Mouse (Mus musculus) thymus, adult 2 months (tissue): ENCODE measurements around the gene Taar8b.

ENCODE experiments used
- CTCF ChIP-seq: fragments of 200-500 bp; IDR thresholded peaks from 2 replicates; pipeline ENCODE4 v1.5.1; 2012; ENCODE audit warnings: mild to moderate bottlenecking, control low read depth, low read length, moderate library complexity, borderline replicate concordance; ENCODE audit not compliant: control insufficient read depth, poor library complexity, insufficient read depth; ENCODE audit errors: extremely low read depth
- POLR2A ChIP-seq: fragments of 200-500 bp; IDR thresholded peaks from 2 replicates; pipeline ENCODE4 v1.6.1; 2012; ENCODE audit warnings: mild to moderate bottlenecking, low read length, control low read depth, moderate library complexity; ENCODE audit not compliant: control insufficient read depth, poor library complexity, insufficient read depth; ENCODE audit errors: extremely low read depth

DNA sequence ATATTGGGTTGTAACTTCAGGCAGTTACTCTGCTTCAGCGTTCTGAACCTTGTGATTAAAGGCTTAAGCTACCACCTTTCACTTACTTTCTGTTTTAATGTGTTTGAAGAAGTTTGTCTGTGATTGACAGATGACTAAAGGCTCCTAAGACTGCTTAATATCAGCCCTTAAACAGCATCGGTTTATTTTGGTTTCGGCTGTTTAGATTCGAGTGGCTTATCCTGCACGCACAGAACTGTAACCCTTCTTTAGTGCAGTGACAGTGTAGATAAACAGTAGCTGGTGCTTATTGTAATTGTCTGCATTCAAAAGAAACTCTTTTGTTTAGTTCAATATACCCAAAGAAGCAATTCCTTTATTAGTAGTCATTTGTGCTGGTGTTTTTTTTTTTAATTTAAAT is 40.1 kb downstream of the Taar8b start:
- TF ChIP-seq POLR2A = no peak
- TF ChIP-seq CTCF = no peak
